Mouse (Mus musculus) lung, embryonic 16.5 days (tissue): ENCODE results near the gene Cnpy1. TPM values are rescaled to one million over a fixed set of nuclear protein-coding genes. Genes with fewer than 3 reads are reported as not detected.

Experiments
- ATAC-seq: fragments of 200-750 bp; cut with Nextera tagmentation; 2 replicates; pipeline ENCODE4 v1.8.0; 2017; ENCODE audit warnings: low read depth, mild to moderate bottlenecking, moderate library complexity
- H3K27ac ChIP-seq: fragments of 300-500 bp; sonication (generic); 2 replicates; pipeline ENCODE4 v1.5.1; 2014; ENCODE audit warnings: mild to moderate bottlenecking, control low read depth, low read length
- H3K27me3 ChIP-seq: fragments of 300-500 bp; sonication (generic); 2 replicates; pipeline ENCODE4 v1.6.1; 2014; ENCODE audit warnings: low read depth, low read length, mixed read lengths; ENCODE audit not compliant: control insufficient read depth, insufficient read depth
- H3K36me3 ChIP-seq: fragments of 300-500 bp; sonication (generic); 2 replicates; pipeline ENCODE4 v1.6.1; 2014; ENCODE audit warnings: low read length; ENCODE audit not compliant: control insufficient read depth, insufficient read depth
- H3K4me1 ChIP-seq: fragments of 300-500 bp; sonication (generic); replicated peaks from 2 replicates; pipeline ENCODE4 v1.6.1; 2014; ENCODE audit warnings: low read length, mixed read lengths; ENCODE audit not compliant: control insufficient read depth, insufficient read depth
- H3K4me2 ChIP-seq: fragments of 300-500 bp; sonication (generic); 2 replicates; pipeline ENCODE4 v1.6.1; 2014; ENCODE audit warnings: low read depth, low read length, control low read depth
- H3K4me3 ChIP-seq: fragments of 300-500 bp; sonication (generic); 2 replicates; pipeline ENCODE4 v1.5.1; 2014; ENCODE audit warnings: mild to moderate bottlenecking, low read length, control low read depth
- H3K9ac ChIP-seq: fragments of 300-500 bp; sonication (generic); 2 replicates; pipeline ENCODE4 v1.6.1; 2014; ENCODE audit warnings: low read length, control low read depth
- H3K9me3 ChIP-seq: fragments of 300-500 bp; sonication (generic); 2 replicates; pipeline ENCODE4 v1.6.1; 2016; ENCODE audit warnings: low read length; ENCODE audit not compliant: control insufficient read depth
- WGBS: fragments of 180-500 bp; shearing (Covaris S2); extraction: QIAGEN DNeasy Blood & Tissue Kit; methylation state at CpG from one replicate; pipeline ENCODE4 v1.1.7; 2014; 5-methylcytosine and 5-hydroxymethylcytosine counted together
- polyA plus RNA-seq: library from polyadenylated mRNA; unstranded; fragments of >200 nt; fragmentation: Nextera tagmentation; extraction: Ambion mirVana; gene quantifications from 2 replicates; pipeline ENCODE4 v1.2.1, GENCODE M21; 2015

Gene Cnpy1
- polyA plus RNA-seq, 1 experiment from 2014 or later: 0.13 TPM

- WGBS: 67% methylated on average over 4 of the region's 4 CpGs
- Histone ChIP-seq H3K4me3 (no peak overlapping the region), H3K36me3 (no peaks in the 10 kb centered on the region), H3K4me1 (peaks cover 8% of the 10 kb centered on the region), H3K9me3 (no peaks in the 10 kb centered on the region), H3K27ac (no peak overlapping the region), H3K9ac (no peak overlapping the region), H3K4me2 (no peak overlapping the region), H3K27me3 (peaks cover 76% of the 10 kb centered on the region)
- no peak for ATAC-seq
Observed at GRCm38 (mm10) chr5:28207043-28207442, 38.6 kb downstream of the Cnpy1 start.

GRCm38 (mm10) chr5:28206448-28206847 is 39.2 kb downstream of the Cnpy1 start:
- 24% methylated on average over 4 of the region's 4 CpGs for WGBS
- peaks cover 74% of the 10 kb centered on the region for H3K27me3 ChIP-seq
- H3K4me2 ChIP-seq: no peak overlapping the region

GRCm38 (mm10) chr5:28204678-28205077 is 40.9 kb downstream of the Cnpy1 start:
- no peaks in the 10 kb centered on the region for H3K9me3 ChIP-seq
- no peaks in the 10 kb centered on the region for H3K36me3 ChIP-seq
- H3K9ac ChIP-seq: no peak overlapping the region
- H3K27me3 ChIP-seq: peaks cover 57% of the 10 kb centered on the region
- WGBS: 38% methylated on average over 2 of the region's 2 CpGs
- ATAC-seq: no peak
- H3K27ac ChIP-seq: no peak overlapping the region
- H3K4me1 ChIP-seq: peaks cover 3% of the 10 kb centered on the region
- H3K4me2 ChIP-seq: no peak overlapping the region
- H3K4me3 ChIP-seq: no peak overlapping the region

More at GRCm38 (mm10) chr5:28206448-28206847, 39.2 kb downstream of the Cnpy1 start:
- H3K9me3 ChIP-seq: no peaks in the 10 kb centered on the region
- no peak for ATAC-seq
- no peak overlapping the region for H3K27ac ChIP-seq
- H3K4me3 ChIP-seq: no peak overlapping the region
- H3K36me3 ChIP-seq: no peaks in the 10 kb centered on the region
- no peak overlapping the region for H3K9ac ChIP-seq
- peaks cover 8% of the 10 kb centered on the region for H3K4me1 ChIP-seq

GRCm38 (mm10) chr5:28203086-28203485 is 42.5 kb downstream of the Cnpy1 start:
- Histone ChIP-seq H3K27ac (no peak overlapping the region), H3K9ac (no peak overlapping the region), H3K4me2 (no peak overlapping the region), H3K27me3 (peaks cover 43% of the 10 kb centered on the region), H3K4me1 (no peaks in the 10 kb centered on the region), H3K9me3 (no peaks in the 10 kb centered on the region), H3K36me3 (no peaks in the 10 kb centered on the region), H3K4me3 (no peak overlapping the region)
- WGBS: 60% methylated on average over 6 of the region's 6 CpGs
- no peak for ATAC-seq

GRCm38 (mm10) chr5:28199089-28199873 is 46.3 kb downstream of the Cnpy1 start:
- Histone ChIP-seq H3K4me1 (no peaks in the 10 kb centered on the region), H3K36me3 (no peaks in the 10 kb centered on the region), H3K4me3 (no peak overlapping the region), H3K9me3 (no peaks in the 10 kb centered on the region), H3K9ac (no peak overlapping the region), H3K27me3 (peaks cover 22% of the 10 kb centered on the region), H3K4me2 (no peak overlapping the region), H3K27ac (no peak overlapping the region)
- no peak for ATAC-seq
- 44% methylated on average over 7 of the region's 7 CpGs for WGBS

- no peak overlapping the region for H3K4me3 ChIP-seq
- no peaks in the 10 kb centered on the region for H3K36me3 ChIP-seq
- peaks cover 2% of the 10 kb centered on the region; the same call in 1 of the 2 replicates for H3K27me3 ChIP-seq
- no peak overlapping the region for H3K27ac ChIP-seq
- H3K9ac ChIP-seq: no peak overlapping the region
- WGBS: 37% methylated on average over 2 of the region's 2 CpGs
- no peaks in the 10 kb centered on the region for H3K4me1 ChIP-seq
- H3K9me3 ChIP-seq: no peaks in the 10 kb centered on the region
- H3K4me2 ChIP-seq: no peak overlapping the region
- no peak for ATAC-seq
Observed at GRCm38 (mm10) chr5:28195473-28195872, 50.1 kb downstream of the Cnpy1 start.

- Histone ChIP-seq H3K27me3 (no peaks in the 10 kb centered on the region; the same call in 1 of the 2 replicates), H3K4me1 (no peaks in the 10 kb centered on the region), H3K4me2 (no peak overlapping the region), H3K4me3 (no peak overlapping the region), H3K9ac (no peak overlapping the region), H3K36me3 (no peaks in the 10 kb centered on the region), H3K27ac (no peak overlapping the region), H3K9me3 (no peaks in the 10 kb centered on the region)
- no peak for ATAC-seq
- 56% methylated on average over 4 of the region's 4 CpGs for WGBS
Observed at GRCm38 (mm10) chr5:28192099-28192454, 53.5 kb downstream of the Cnpy1 start.

- Histone ChIP-seq H3K27me3 (no peaks in the 10 kb centered on the region; the same call in 1 of the 2 replicates), H3K4me2 (no peak overlapping the region), H3K9ac (no peak overlapping the region), H3K4me3 (no peak overlapping the region), H3K4me1 (no peaks in the 10 kb centered on the region), H3K27ac (no peak overlapping the region), H3K36me3 (no peaks in the 10 kb centered on the region), H3K9me3 (no peaks in the 10 kb centered on the region)
- 56% methylated on average over 3 of the region's 3 CpGs for WGBS
- no peak for ATAC-seq
Observed at GRCm38 (mm10) chr5:28191201-28192098, 54.2 kb downstream of the Cnpy1 start.

GRCm38 (mm10) chr5:28179237-28179790 is 66.3 kb downstream of the Cnpy1 start:
- Histone ChIP-seq H3K4me3 (no peak overlapping the region), H3K9ac (no peak overlapping the region), H3K4me2 (no peak overlapping the region), H3K27me3 (peaks cover 55% of the 10 kb centered on the region), H3K9me3 (no peaks in the 10 kb centered on the region), H3K4me1 (no peaks in the 10 kb centered on the region), H3K36me3 (no peaks in the 10 kb centered on the region), H3K27ac (no peak overlapping the region)
- WGBS: 32% methylated on average over 7 of the region's 7 CpGs
- ATAC-seq: no peak
